Mouse (Mus musculus) adrenal gland, postnatal 25 days (tissue): ENCODE results near the gene Adad2. TPM values are rescaled to one million over a fixed set of nuclear protein-coding genes. Genes with fewer than 3 reads are reported as not detected.

ENCODE experiments used
- DNase-seq: peaks from one replicate; pipeline ENCODE4 v3.0.0; 2021; ENCODE audit warnings: mixed read lengths
- long read RNA-seq: library from polyadenylated mRNA; stranded (forward); transcript quantifications from one replicate; pipeline ENCODE4 v2.0.0, GENCODE M21; 2021
- total RNA-seq: library from RNA; stranded (reverse); gene quantifications from 2 replicates; pipeline ENCODE4 v1.2.3, GENCODE M21; 2021

Gene Adad2
- not detected in 2 replicates for total RNA-seq
- long read RNA-seq: 0 reads

DNA sequence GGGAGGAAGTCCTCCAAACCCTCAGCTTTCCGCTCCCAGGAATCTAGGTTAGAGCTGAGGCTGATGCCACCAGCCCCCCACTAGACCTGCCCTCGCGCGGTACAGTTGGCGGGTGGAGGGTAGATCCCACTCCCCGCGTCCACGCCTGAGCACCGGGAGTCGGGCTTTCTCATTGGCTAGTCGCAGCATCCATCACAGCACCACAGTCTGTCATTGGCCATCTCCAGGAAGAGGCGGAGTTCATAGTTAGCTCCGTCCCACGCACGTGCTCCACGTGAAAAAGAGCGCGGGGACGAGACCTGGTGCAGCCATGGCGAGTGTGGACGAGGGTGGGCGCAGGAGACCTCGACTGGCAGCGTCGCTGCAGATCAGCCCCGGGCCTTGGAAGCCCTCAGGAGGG, at the start of gene Adad2:
TSS of gene Adad2 (plus strand) at position 277 of the 400 bp plus-strand sequence.
- no peak for DNase-seq

DNA sequence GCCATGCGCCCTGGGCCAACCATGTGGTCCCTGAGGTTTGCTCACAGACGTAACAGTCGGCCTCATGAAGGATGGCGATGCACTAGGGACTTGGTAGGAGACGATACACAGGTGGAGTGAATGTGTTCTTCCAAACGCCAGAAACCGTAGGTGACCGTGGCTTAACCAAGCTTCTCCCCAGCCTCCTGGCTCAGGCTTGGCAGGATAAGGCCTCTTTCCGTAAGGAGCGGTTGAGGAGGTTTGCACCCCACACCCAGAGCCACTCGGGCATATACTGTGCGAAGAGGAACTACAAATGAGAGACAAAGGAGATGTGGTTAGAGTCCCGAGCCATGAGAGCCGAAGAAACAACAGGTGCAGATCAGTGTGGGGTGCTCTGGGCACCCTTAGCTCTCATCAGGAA, 48.7 kb upstream of the Adad2 start:
- DNase-seq: no peak

DNA sequence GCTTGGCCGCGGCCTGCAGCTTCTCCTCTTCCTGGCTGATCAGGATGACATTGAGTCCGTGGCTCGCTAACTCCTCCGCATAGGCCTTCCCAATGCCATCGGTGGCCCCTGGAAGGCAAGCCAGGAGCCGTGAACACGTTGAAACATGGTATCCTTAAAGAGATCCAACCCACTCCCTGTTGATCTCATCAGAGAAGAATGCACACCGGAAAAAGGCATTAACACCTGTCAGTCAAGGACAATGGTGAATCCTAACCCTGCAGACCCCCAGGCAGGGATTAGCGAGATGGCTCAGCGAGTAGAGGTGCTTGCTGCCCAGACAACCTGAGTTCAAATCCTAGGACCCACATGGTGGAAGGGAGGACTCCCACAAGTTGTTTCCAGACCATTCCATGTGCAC, 46.2 kb upstream of the Adad2 start:
- DNase-seq: no peak

GRCm38 (mm10) chr8:119568251-119568650, 44.3 kb upstream of the Adad2 start:
- no peak for DNase-seq

DNA sequence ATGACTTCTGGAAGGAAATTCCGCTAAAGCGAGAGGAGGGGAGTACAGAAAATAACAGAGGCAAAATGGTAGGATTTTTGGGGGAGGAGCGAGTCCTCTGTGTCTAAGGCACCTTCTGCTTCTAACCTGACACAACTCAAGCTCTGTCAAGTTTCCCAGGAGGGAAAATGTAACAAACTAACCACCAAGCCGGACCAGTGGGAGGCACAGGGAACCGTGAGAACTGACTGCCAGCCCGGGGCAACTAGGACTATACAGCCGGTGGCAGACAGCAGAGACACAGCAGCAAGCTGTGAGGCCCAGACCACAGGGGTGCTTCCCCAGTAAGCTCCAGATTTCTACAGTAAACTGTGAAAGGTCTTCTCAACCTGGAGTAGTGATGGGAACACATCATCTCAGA, 43.6 kb upstream of the Adad2 start:
- DNase-seq: no peak

DNA sequence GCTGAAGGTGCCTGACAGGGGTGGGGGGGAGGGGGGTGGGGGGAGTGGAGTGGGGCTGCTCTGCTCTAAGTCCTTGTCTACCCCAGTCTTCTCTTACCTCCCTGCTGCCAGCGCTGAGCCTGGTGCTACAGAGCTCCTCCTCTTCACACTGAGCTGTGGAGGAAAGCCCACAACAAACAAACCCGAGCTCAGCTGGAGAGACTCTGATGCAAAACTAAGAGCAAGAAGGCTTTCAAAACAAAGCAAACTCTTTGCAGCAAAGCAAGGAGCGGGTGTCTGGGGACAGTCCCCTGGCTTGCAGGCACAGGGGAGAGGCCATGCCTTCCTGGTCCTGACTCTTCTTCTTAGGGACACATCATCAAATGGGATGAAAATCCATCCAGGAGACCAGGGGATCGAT, 42.7 kb upstream of the Adad2 start:
- DNase-seq: no peak

GRCm38 (mm10) chr8:119571135-119571534, 41.4 kb upstream of the Adad2 start:
- DNase-seq: no peak

DNA sequence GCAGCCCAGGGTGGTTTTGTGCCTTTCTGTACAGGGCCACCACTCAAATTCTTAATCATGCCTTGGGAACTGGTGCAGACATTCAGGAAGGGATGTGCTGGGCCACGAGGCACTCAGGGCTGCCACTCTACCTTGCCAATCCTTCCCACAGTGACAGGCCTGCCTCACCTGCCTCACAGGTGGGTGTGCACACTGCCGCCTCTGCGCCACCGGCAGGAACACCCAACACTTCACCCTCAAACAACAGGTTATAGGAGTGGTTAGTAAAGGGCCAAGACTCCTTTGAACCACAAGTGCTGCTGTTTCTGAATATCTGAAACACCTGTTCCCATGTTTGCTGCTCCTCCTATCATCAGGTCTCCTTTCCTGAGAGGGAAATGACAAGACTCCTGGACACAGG, 40.1 kb upstream of the Adad2 start:
- DNase-seq: no peak

- peak; percentile 99 for DNase-seq
These were observed 37.8 kb upstream of the Adad2 start, which contains the start of the genes Hsdl1 and Dnaaf1 for GRCm38 (mm10) chr8:119574437-119575365. Gene Hsdl1 (minus strand): TSS chr8:119575183. Gene Dnaaf1 (plus strand): TSS chr8:119575235.

DNA sequence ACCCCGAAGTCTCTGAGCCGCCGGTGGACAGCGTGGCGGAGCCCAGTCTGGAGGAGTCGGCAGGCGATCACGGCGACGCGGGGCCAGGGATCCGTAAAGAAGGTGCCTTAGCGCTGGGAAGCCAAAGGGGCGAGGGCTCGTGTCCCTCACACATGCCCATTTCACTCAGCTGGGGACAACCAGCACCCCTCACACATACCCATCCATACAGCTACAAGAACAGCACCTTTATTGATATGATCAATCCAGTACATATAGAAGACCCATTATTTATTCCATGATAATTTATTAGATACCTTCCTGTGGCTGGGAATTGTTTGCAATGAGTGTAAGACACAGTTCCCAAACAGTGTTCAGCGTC, 37.2 kb upstream of the Adad2 start:
- no peak for DNase-seq

DNA sequence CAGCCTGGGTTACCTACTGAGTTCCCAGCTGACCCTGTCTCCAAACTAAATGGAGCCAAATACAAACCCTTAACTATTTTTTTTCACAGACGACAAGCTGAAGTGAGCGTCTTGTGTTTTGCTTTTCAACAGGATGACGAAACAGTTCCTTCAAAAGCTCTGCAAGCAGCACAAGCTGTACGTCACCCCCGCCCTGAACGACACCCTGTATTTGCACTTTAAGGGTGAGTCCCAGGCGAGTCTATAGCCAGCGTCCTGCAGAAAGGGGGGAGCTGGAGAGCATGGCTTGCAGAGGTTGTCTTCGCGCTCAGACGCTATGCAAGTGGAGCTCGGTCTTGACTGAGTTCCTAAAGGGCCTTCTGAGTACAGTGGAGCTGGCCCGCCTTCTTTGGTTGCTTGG, 33.5 kb upstream of the Adad2 start:
- no peak for DNase-seq

DNA sequence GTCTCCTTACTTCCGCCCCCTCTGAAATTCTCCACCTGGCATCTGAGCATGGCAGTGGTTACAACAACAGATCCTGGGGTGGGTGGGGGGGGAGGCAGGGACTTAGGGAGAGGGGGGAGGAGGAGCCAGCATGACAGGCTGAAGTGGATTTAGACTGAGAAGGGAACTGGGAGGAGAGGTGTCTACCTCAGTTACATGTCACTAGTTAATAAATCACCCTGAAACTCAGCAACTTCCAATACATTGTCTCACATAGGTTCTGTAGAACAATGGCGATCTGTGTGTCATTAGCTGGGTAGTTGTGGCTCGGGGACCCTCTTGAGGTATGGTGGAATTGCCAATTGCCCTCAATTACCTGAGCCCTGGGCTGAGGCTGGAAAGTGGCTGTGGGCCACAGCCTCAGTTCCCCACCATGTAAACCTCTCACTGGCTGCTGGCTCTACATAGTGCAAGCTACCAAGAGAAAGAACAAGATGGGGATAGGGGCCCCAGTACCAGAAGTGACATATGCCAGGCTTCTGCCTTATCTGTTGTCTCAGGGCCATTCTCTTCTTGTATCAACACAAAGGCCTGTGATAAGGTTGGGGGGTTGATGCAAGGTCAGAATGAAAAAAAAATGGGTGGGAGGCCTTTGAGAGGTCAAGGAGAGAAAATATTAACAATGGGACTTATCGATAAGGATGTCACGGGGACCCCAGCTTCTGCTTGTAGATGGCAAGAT, 31.9 kb upstream of the Adad2 start:
- DNase-seq: no peak

GRCm38 (mm10) chr8:119585901-119586300, 26.6 kb upstream of the Adad2 start:
- DNase-seq: no peak

GRCm38 (mm10) chr8:119588321-119588720, 24.2 kb upstream of the Adad2 start:
- DNase-seq: no peak

GRCm38 (mm10) chr8:119588844-119589243, 23.7 kb upstream of the Adad2 start:
- no peak for DNase-seq

DNA sequence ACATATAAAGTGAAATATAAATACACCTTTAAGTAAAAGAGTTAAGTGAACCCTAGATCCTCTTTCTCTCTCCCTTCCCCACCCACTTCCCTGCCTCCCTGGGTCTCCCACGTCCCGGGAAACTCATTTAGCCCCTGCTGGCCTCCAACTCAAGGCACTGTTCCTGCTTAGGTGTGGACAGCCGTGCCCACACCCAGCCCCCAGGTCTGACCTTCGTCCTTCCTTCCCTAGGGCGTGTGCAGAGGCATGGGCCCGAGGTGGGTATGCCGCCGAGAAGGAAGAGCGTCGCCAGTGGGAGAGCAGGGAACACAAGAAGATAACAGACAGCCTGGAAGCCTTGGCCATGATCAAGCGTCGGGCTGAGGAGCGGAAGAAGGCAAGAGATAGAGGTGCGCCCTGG, 22.2 kb upstream of the Adad2 start:
- no peak for DNase-seq

GRCm38 (mm10) chr8:119591456-119591855, 21.1 kb upstream of the Adad2 start:
- DNase-seq: no peak

DNA sequence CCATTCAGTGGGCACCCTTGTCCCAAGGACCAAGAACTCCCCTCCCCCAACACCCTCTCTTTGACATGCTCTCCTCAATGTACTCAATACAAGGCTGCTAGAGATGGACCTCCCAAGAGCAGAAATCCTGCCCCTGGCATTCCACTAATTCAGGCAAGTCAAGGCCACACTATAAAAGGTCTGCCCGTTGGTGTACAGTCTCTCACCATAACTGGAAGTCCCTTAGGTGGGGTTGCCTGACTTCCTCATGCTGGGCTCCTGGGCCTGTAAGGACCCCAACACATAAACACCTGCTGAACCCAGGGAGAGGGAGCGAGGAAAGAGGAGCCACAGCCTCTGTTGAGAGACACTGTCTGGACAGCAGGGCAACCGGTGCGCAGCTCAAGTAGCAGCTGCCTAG, 8.8 kb upstream of the Adad2 start:
- no peak for DNase-seq

GRCm38 (mm10) chr8:119604398-119604803, 8.1 kb upstream of the Adad2 start:
- DNase-seq: no peak

- peak; percentile 91 for DNase-seq
These were observed 7.6 kb upstream of the Adad2 start, which contains the start of gene Taf1c for GRCm38 (mm10) chr8:119604996-119605395. Gene Taf1c (minus strand): TSS chr8:119605222.

DNA sequence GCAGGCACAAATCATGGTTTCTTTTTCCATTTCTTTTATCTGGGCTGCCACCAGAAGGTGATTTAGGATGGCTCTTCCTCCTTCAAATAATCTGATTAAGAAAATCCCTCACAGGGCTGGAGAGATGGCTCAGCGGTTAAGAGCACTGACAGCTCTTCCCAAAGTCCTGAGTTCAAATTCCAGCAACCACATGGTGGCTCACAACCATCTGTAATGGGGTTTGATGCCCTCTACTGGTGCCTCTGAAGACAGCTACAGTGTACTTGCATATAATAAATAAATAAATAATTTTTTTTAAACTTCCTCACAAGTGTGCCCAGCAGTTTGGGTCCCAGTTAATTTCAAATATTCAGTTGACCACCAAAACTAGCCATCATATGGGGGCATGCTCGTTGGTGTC, 6.3 kb upstream of the Adad2 start:
- DNase-seq: no peak

DNA sequence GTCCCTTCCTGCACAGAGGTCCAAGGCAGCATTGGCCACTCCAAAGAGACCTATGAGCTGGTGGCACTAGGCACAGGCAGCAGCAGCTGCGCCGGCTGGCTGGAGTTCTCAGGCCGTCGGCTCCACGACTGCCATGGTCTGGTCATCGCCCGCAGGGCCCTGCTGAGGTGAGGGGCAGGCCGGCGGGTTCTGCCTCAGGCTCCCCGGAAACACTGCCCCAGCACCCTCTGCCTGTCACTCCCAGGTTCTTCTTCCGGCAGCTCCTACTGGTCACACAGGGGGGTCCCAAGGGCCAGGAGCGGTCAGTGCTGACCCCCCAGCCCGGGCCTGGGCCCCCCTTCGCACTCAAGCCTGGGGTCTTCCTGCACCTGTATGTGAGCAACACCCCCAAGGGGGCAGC, 2.5 kb downstream of the Adad2 start:
- no peak for DNase-seq

- DNase-seq: no peak
These were observed 3.8 kb downstream of the Adad2 start for GRCm38 (mm10) chr8:119616358-119616757.
